Mouse (Mus musculus): ENCODE measurements around the gene Ccdc189. TPM values are rescaled to one million over a fixed set of nuclear protein-coding genes. Genes with fewer than 3 reads are reported as not detected.

Ccdc189 gene
- 0.73 TPM for polyA plus RNA-seq (2014; fragmentation: Illumina TruSeq; extraction: RNeasy Lipid Tissue Mini Kit (QIAGEN cat#74804); ENCODE audit: low read depth, low replicate concordance)

DNA sequence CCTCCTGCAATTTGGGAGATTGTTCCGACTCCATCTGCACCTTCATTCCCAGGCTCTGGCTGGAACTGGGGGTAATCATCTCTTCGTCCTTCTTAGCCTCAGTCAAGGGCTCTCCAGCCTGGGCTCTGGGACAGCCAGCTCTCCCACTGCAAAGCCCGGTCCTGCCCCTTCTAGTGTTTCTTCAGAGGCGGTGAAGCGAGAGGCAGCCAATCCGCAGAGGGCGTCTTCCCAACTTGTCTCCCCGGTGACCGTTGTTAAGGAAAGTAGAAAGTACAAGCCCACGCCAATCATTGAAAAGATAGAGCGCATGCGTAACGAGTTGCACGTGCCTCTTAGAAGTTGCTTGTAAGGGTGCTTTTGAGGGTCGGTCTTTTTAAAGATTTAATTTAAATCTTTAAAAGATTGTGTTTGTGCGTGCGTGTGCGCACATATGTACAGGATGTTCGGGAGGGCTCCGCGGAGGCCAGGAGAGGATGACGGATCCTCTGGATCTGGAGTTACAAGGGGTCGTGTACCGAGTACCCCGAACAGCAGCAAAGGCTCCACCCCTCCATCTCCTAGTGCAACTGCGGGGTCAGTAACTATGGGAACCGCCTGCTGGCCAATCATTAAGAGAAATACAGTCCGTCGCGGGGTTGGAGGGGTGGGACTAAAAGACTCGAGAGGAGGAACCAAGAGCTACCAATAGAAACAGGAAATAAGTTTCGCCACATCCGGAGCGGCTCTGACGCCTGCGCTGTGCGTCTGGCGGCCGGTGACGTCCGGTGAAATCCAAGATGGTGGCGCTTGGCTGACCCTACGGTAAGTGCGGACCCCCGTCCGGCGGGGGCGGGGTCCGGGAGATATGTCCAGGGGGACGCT lies at the start of gene Ccdc189, which contains the start of gene Rnf40:
Gene Ccdc189 (minus strand): TSS at position 585 of the 861 bp plus-strand sequence.
Gene Rnf40 (plus strand): TSS at position 757 of the 861 bp plus-strand sequence.

DNA sequence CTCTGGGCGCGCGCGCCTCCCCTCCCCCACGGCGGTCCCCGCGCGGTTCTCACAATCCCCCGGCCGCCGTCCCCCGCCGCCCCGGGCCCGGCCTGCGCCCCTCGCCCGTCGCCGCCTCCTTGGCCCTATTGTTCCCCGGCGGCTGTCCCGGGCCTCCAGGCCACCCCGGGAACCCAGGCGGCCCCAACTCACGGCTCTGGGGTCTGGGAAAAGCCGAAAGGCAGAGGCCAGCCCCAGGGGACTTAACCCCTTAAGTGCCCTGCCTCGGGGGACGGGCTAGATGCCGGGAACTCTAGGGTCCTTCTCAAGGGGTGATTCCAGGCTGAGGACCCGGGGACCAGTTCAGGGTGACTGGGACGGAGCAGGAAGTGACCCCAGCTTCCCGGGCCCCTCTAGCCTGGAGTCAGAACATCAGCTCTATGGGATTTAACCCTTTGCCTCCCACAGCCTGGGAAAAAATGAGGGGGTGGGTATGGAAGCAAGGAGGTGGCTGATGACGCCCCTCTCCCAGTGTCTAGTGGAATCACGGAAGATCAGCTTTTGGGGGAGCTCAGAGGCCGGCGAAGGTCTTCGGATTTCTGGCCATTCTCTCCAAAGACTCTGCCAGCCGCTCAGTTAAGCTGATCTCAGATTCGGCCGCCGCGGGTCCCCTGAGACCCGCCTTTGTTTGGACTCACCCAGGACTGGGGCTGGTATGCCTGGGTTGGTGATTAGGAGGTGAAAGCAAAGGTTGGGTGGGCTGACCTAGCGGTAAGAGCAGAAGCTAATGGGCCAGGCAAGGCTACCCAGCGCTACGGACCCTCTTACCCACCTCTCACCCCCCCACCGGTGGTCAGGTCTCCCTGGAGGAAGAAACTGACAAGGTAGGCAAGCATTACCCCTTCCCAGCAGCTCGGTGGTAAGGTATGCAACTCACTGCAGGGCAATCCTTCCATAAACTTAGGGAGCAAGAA lies 26.8 kb upstream of the Ccdc189 start, which contains the start of gene Zfp629:
Gene Zfp629 (minus strand): TSS at position 907 of the 953 bp plus-strand sequence.

DNA sequence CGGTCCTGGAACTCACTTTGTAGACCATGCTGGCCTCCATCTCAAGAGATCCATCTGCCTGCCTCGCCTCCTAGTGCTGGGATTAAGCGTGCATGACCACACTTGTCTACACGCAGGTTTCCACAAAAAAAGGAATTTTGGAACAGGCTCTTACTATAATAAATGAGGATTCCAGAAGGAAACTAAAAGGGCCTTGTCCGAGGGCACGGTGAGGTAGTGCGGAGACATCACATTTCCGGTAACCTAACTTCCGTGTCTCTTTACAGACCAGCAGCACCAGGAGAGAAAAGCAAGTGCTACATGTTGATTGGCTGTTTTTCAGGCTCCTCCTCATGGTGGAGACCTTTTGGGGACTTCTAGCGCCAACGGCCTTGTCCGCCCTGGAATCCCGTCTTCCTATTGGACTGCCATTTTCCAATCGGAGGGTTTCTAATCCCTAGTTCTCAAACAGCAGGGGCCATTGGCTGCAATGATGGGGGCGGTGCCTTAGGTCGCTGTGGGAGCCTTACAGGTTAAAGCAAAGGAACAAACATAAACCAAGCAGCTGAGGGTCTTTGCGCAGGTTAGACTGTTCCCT lies 15.4 kb downstream of the Ccdc189 start, which contains the start of gene Phkg2:
Gene Phkg2 (plus strand): TSS at position 446 of the 577 bp plus-strand sequence.

DNA sequence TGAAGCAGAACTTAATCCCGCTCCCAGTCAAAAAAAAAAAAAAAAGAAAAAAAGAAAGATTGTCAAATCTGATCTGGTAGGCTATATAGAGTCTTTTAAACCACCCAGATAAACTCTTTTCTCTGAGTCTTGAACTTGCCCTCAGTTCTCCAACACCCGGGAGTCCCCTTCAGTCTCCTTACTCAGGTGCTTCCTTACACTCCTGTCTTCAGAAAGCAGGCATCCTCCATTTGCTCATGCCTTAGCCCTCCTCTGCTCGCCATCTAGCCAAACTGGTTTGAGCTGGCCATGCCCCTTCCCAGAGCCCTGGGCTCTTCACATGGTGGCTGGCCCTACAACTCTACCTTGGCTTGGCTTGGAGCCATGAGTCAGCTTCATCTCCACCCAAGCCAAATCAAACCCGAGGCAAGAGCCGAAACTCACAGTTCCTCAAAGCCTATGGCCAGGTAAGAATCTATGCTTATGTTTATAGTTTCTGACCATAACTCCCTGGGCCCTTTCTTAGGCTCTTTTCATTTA lies 27.0 kb downstream of the Ccdc189 start, which contains the start of gene Tmem265:
Gene Tmem265 (plus strand): TSS at position 51 of the 519 bp plus-strand sequence.

Other genes with a start within 250 kb of the Ccdc189 start
- gene Zfp768, start 243.0 kb downstream of the Ccdc189 start, polyA plus RNA-seq (2014; fragmentation: Illumina TruSeq; extraction: RNeasy Lipid Tissue Mini Kit (QIAGEN cat#74804); ENCODE audit: low read depth, low replicate concordance): 4.7 TPM
- gene Zfp747, start 212.5 kb downstream of the Ccdc189 start, polyA plus RNA-seq (2014; fragmentation: Illumina TruSeq; extraction: RNeasy Lipid Tissue Mini Kit (QIAGEN cat#74804); ENCODE audit: low read depth, low replicate concordance): 1.6 TPM
- 0.97 TPM for gene 9130019O22Rik, start 201.4 kb downstream of the Ccdc189 start, polyA plus RNA-seq (2014; fragmentation: Illumina TruSeq; extraction: RNeasy Lipid Tissue Mini Kit (QIAGEN cat#74804); ENCODE audit: low read depth, low replicate concordance)
- gene E430018J23Rik, start 195.0 kb downstream of the Ccdc189 start, polyA plus RNA-seq (2014; fragmentation: Illumina TruSeq; extraction: RNeasy Lipid Tissue Mini Kit (QIAGEN cat#74804); ENCODE audit: low read depth, low replicate concordance): 0.69 TPM
- 2.5 TPM for gene Zfp764, start 181.8 kb downstream of the Ccdc189 start, polyA plus RNA-seq (2014; fragmentation: Illumina TruSeq; extraction: RNeasy Lipid Tissue Mini Kit (QIAGEN cat#74804); ENCODE audit: low read depth, low replicate concordance)
- 0.89 TPM for gene Zfp688, start 166.5 kb downstream of the Ccdc189 start, polyA plus RNA-seq (2014; fragmentation: Illumina TruSeq; extraction: RNeasy Lipid Tissue Mini Kit (QIAGEN cat#74804); ENCODE audit: low read depth, low replicate concordance)
- 0.89 TPM for gene Zfp689, start 139.4 kb downstream of the Ccdc189 start, polyA plus RNA-seq (2014; fragmentation: Illumina TruSeq; extraction: RNeasy Lipid Tissue Mini Kit (QIAGEN cat#74804); ENCODE audit: low read depth, low replicate concordance)
- 10.5 TPM for gene Prr14, start 129.0 kb downstream of the Ccdc189 start, polyA plus RNA-seq (2014; fragmentation: Illumina TruSeq; extraction: RNeasy Lipid Tissue Mini Kit (QIAGEN cat#74804); ENCODE audit: low read depth, low replicate concordance)
- 6.2 TPM for gene Fbrs, start 109.4 kb downstream of the Ccdc189 start, polyA plus RNA-seq (2014; fragmentation: Illumina TruSeq; extraction: RNeasy Lipid Tissue Mini Kit (QIAGEN cat#74804); ENCODE audit: low read depth, low replicate concordance)
- gene Srcap, start 76.6 kb downstream of the Ccdc189 start, polyA plus RNA-seq (2014; fragmentation: Illumina TruSeq; extraction: RNeasy Lipid Tissue Mini Kit (QIAGEN cat#74804); ENCODE audit: low read depth, low replicate concordance): 7.5 TPM
- gene Gm42715, start 69.0 kb downstream of the Ccdc189 start, polyA plus RNA-seq (2014; fragmentation: Illumina TruSeq; extraction: RNeasy Lipid Tissue Mini Kit (QIAGEN cat#74804); ENCODE audit: low read depth, low replicate concordance): 4.0 TPM
- not detected for gene Tmem265, start 27.2 kb downstream of the Ccdc189 start, polyA plus RNA-seq (2014; fragmentation: Illumina TruSeq; extraction: RNeasy Lipid Tissue Mini Kit (QIAGEN cat#74804); ENCODE audit: low read depth, low replicate concordance)
- gene Phkg2, start 15.3 kb downstream of the Ccdc189 start, polyA plus RNA-seq (2014; fragmentation: Illumina TruSeq; extraction: RNeasy Lipid Tissue Mini Kit (QIAGEN cat#74804); ENCODE audit: low read depth, low replicate concordance): 15.2 TPM
- gene Rnf40, start 172 bp upstream of the Ccdc189 start, polyA plus RNA-seq (2014; fragmentation: Illumina TruSeq; extraction: RNeasy Lipid Tissue Mini Kit (QIAGEN cat#74804); ENCODE audit: low read depth, low replicate concordance): 1.3 TPM
- 6.6 TPM for gene Zfp629, start 27.2 kb upstream of the Ccdc189 start, polyA plus RNA-seq (2014; fragmentation: Illumina TruSeq; extraction: RNeasy Lipid Tissue Mini Kit (QIAGEN cat#74804); ENCODE audit: low read depth, low replicate concordance)
- gene Bcl7c, start 120.3 kb upstream of the Ccdc189 start, polyA plus RNA-seq (2014; fragmentation: Illumina TruSeq; extraction: RNeasy Lipid Tissue Mini Kit (QIAGEN cat#74804); ENCODE audit: low read depth, low replicate concordance): 1.6 TPM
- 6.3 TPM for gene Ctf1, start 124.1 kb upstream of the Ccdc189 start, polyA plus RNA-seq (2014; fragmentation: Illumina TruSeq; extraction: RNeasy Lipid Tissue Mini Kit (QIAGEN cat#74804); ENCODE audit: low read depth, low replicate concordance)
- not detected for gene Ctf2, start 143.6 kb upstream of the Ccdc189 start, polyA plus RNA-seq (2014; fragmentation: Illumina TruSeq; extraction: RNeasy Lipid Tissue Mini Kit (QIAGEN cat#74804); ENCODE audit: low read depth, low replicate concordance)
- 0.28 TPM for gene Fbxl19, start 155.9 kb upstream of the Ccdc189 start, polyA plus RNA-seq (2014; fragmentation: Illumina TruSeq; extraction: RNeasy Lipid Tissue Mini Kit (QIAGEN cat#74804); ENCODE audit: low read depth, low replicate concordance)
- 3.0 TPM for gene Orai3, start 181.2 kb upstream of the Ccdc189 start, polyA plus RNA-seq (2014; fragmentation: Illumina TruSeq; extraction: RNeasy Lipid Tissue Mini Kit (QIAGEN cat#74804); ENCODE audit: low read depth, low replicate concordance)
- gene Setd1a, start 188.1 kb upstream of the Ccdc189 start, polyA plus RNA-seq (2014; fragmentation: Illumina TruSeq; extraction: RNeasy Lipid Tissue Mini Kit (QIAGEN cat#74804); ENCODE audit: low read depth, low replicate concordance): 4.2 TPM
- gene Gm49388, start 197.0 kb upstream of the Ccdc189 start, polyA plus RNA-seq (2014; fragmentation: Illumina TruSeq; extraction: RNeasy Lipid Tissue Mini Kit (QIAGEN cat#74804); ENCODE audit: low read depth, low replicate concordance): not detected
- gene Hsd3b7, start 212.0 kb upstream of the Ccdc189 start, polyA plus RNA-seq (2014; fragmentation: Illumina TruSeq; extraction: RNeasy Lipid Tissue Mini Kit (QIAGEN cat#74804); ENCODE audit: low read depth, low replicate concordance): 9.7 TPM
- gene Stx4a, start 235.7 kb upstream of the Ccdc189 start, polyA plus RNA-seq (2014; fragmentation: Illumina TruSeq; extraction: RNeasy Lipid Tissue Mini Kit (QIAGEN cat#74804); ENCODE audit: low read depth, low replicate concordance): 8.2 TPM
- gene Stx1b, start 236.0 kb upstream of the Ccdc189 start, polyA plus RNA-seq (2014; fragmentation: Illumina TruSeq; extraction: RNeasy Lipid Tissue Mini Kit (QIAGEN cat#74804); ENCODE audit: low read depth, low replicate concordance): 0.16 TPM